Mouse (Mus musculus): Measurements from ENCODE around the gene Dync1i1. TPM values are rescaled to one million over a fixed set of nuclear protein-coding genes. Genes with fewer than 3 reads are reported as not detected.

Gene Dync1i1
- polyA plus RNA-seq, 1 experiment from 2014 or later, result 0.85 TPM

DNA sequence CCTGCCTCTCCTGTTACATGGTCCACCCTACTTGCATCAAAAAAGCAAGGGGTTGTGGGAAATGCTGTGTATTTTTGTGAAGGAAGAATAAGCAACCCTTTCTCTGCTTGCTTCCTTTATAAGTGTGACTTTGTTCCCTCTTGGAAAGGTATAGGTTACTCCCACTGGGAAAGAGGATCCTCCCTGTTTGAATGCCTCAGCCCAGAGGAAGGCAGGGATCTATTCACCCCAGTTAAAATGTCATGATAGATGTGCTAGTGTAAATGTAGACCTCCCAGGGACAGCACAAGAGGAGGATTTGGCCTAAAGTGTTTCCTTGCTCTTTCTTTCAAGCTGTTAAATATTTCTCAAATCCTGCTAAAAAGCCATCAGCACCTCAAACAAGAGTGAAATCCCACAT lies 9.0 kb downstream of the Dync1i1 start:
- no peak for ATAC-seq (ENCODE audit: low FRiP score, low TSS enrichment)

DNA sequence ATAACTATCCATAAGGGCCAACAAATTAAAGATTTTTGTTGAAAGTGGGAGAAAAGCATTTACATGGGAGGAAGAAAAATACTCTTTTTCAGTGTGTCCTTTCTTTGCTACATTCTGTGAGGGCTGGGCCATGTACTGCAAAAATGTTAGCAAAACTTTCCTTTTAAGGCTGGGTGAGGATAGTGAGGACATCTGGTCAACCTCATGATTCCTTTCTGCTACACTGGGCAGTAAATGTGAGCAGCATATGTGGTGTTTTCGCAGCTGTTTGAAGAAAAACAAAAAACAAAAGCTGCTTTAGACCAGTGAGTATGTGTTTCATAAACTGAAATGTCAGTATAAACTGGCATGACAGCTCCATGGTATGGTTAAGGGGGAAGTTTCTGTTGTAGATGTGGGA lies 9.4 kb downstream of the Dync1i1 start:
- H3K4me2 ChIP-seq (replicated peaks; ENCODE audit: low read depth), result no peak overlapping the region
- H3K27ac ChIP-seq (replicated peaks), result no peak overlapping the region
- no peak overlapping the region for H3K4me3 ChIP-seq (ENCODE audit: low read depth, low read length)
- DNase-seq (ENCODE audit: low spot score), result no peak
- no peaks in the 10 kb centered on the region for H3K9me3 ChIP-seq (ENCODE audit: control insufficient read depth, low read length)
- H3K36me3 ChIP-seq (ENCODE audit: control insufficient read depth, insufficient read depth, low read length), result no peaks in the 10 kb centered on the region
- TF ChIP-seq CTCF (IDR thresholded peaks at IDR 0.05; ENCODE audit: low read depth) (no peak), EP300 (optimal IDR thresholded peaks at IDR 0.05) (no peak)
- ATAC-seq (ENCODE audit: low FRiP score, low TSS enrichment), result no peak
- no peak overlapping the region for H3K9ac ChIP-seq (ENCODE audit: low read length)
- H3K4me1 ChIP-seq (replicated peaks; ENCODE audit: control insufficient read depth, insufficient read depth), result no peaks in the 10 kb centered on the region
- H3K27me3 ChIP-seq (ENCODE audit: control insufficient read depth, insufficient read depth, low read length), result no peaks in the 10 kb centered on the region
- WGBS, result 83% methylated on average over 1 of the region's 1 CpGs

More for the DNA sequence above, 9.0 kb downstream of the Dync1i1 start:
- Histone ChIP-seq H3K36me3 (ENCODE audit: control insufficient read depth, insufficient read depth, low read length) (no peaks in the 10 kb centered on the region), H3K9me3 (ENCODE audit: control insufficient read depth, low read length) (no peaks in the 10 kb centered on the region), H3K27me3 (ENCODE audit: control insufficient read depth, insufficient read depth, low read length) (no peaks in the 10 kb centered on the region), H3K9ac (ENCODE audit: low read length) (no peak overlapping the region), H3K4me2 (replicated peaks; ENCODE audit: low read depth) (no peak overlapping the region), H3K4me1 (replicated peaks; ENCODE audit: control insufficient read depth, insufficient read depth) (no peaks in the 10 kb centered on the region), H3K4me3 (ENCODE audit: low read depth, low read length) (no peak overlapping the region), H3K27ac (replicated peaks) (no peak overlapping the region)
- no peak for TF ChIP-seq EP300 (optimal IDR thresholded peaks at IDR 0.05)
- TF ChIP-seq CTCF (IDR thresholded peaks at IDR 0.05; ENCODE audit: low read depth), result no peak
- DNase-seq (ENCODE audit: low spot score), result no peak

DNA sequence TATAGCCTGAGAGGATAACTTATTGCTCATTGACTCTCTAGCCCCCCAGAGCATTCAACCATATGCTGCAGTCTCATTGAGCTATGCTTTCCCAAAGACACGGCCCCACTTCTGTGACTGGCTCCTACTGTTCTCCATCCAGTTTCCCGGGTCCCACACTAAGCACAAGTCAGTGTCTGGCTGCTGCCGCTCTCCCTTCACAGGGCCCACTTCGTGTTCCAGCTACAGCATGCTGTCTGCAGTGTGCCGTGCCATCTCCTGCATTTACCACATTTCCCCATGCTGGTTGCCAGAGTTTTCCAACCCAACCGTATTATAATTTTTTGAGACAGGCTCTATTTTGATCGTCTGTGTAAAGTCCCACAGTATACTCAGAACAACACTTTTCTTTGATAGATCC lies 14.3 kb downstream of the Dync1i1 start:
- Histone ChIP-seq H3K36me3 (ENCODE audit: control insufficient read depth, insufficient read depth, low read length) (no peaks in the 10 kb centered on the region), H3K9me3 (ENCODE audit: control insufficient read depth, low read length) (no peaks in the 10 kb centered on the region), H3K27me3 (ENCODE audit: control insufficient read depth, insufficient read depth, low read length) (no peaks in the 10 kb centered on the region), H3K9ac (ENCODE audit: low read length) (no peak overlapping the region), H3K27ac (replicated peaks) (no peak overlapping the region), H3K4me3 (ENCODE audit: low read depth, low read length) (no peak overlapping the region), H3K4me1 (replicated peaks; ENCODE audit: control insufficient read depth, insufficient read depth) (no peaks in the 10 kb centered on the region), H3K4me2 (replicated peaks; ENCODE audit: low read depth) (no peak overlapping the region)
- WGBS, result 73% methylated on average over 7 of the region's 7 CpGs
- ATAC-seq (ENCODE audit: low FRiP score, low TSS enrichment) (no peak), DNase-seq (ENCODE audit: low spot score) (no peak)
- TF ChIP-seq CTCF (IDR thresholded peaks at IDR 0.05; ENCODE audit: low read depth), result no peak

DNA sequence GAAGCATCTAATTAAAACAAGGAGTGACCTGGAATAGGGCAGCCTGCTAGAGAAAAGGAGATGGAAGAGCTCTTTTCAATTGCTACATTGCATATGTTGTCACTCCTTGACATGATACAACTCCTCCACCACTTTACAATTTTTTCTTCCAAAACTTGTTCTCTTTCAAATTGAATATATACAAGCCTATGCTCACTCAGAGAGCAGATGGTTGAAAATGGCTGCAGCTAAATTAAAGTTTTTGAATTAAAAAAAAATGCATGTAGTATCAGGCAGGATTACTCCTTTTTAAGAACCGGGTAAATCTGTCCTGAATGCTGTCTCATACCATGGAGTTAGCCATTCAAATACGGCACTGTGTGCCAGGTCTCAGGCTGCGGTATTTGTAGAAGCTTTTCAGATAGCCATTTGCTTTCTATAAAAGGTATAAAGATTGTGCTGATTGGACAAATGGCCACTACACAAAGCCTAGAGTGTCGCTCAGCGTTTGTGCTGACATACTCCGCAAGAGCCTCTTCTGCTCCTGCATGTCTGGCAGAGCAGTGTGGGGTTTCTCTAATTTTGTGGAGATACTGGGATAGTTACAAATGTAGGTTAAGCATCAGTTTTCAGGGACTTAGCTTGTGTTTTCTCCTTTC lies 16.1 kb downstream of the Dync1i1 start:
- H3K4me2 ChIP-seq (replicated peaks; ENCODE audit: low read depth), result no peak overlapping the region
- DNase-seq (ENCODE audit: low spot score) (no peak), ATAC-seq (ENCODE audit: low FRiP score, low TSS enrichment) (no peak)
- TF ChIP-seq EP300 (optimal IDR thresholded peaks at IDR 0.05), result no peak
- TF ChIP-seq CTCF (IDR thresholded peaks at IDR 0.05; ENCODE audit: low read depth), result no peak
- H3K4me3 ChIP-seq (ENCODE audit: low read depth, low read length), result no peak overlapping the region
- no peaks in the 10 kb centered on the region for H3K4me1 ChIP-seq (replicated peaks; ENCODE audit: control insufficient read depth, insufficient read depth)
- no peak overlapping the region for H3K27ac ChIP-seq (replicated peaks)
- 78% methylated on average over 6 of the region's 6 CpGs for WGBS
- no peaks in the 10 kb centered on the region for H3K27me3 ChIP-seq (ENCODE audit: control insufficient read depth, insufficient read depth, low read length)
- H3K36me3 ChIP-seq (ENCODE audit: control insufficient read depth, insufficient read depth, low read length), result no peaks in the 10 kb centered on the region
- no peak overlapping the region for H3K9ac ChIP-seq (ENCODE audit: low read length)
- H3K9me3 ChIP-seq (ENCODE audit: control insufficient read depth, low read length), result no peaks in the 10 kb centered on the region

GRCm38 (mm10) chr6:5750079-5750711 lies 24.8 kb downstream of the Dync1i1 start:
- Histone ChIP-seq H3K27me3 (ENCODE audit: control insufficient read depth, insufficient read depth, low read length) (no peaks in the 10 kb centered on the region), H3K27ac (replicated peaks) (no peak overlapping the region), H3K36me3 (ENCODE audit: control insufficient read depth, insufficient read depth, low read length) (no peaks in the 10 kb centered on the region), H3K4me1 (replicated peaks; ENCODE audit: control insufficient read depth, insufficient read depth) (no peaks in the 10 kb centered on the region), H3K4me3 (ENCODE audit: low read depth, low read length) (no peak overlapping the region), H3K9me3 (ENCODE audit: control insufficient read depth, low read length) (no peaks in the 10 kb centered on the region), H3K9ac (ENCODE audit: low read length) (no peak overlapping the region), H3K4me2 (replicated peaks; ENCODE audit: low read depth) (no peak overlapping the region)
- ATAC-seq (ENCODE audit: low FRiP score, low TSS enrichment) (no peak), DNase-seq (ENCODE audit: low spot score) (no peak)
- TF ChIP-seq EP300 (optimal IDR thresholded peaks at IDR 0.05), result no peak
- TF ChIP-seq CTCF (IDR thresholded peaks at IDR 0.05; ENCODE audit: low read depth), result no peak
- 52% methylated on average over 6 of the region's 6 CpGs for WGBS

- Histone ChIP-seq H3K9ac (ENCODE audit: low read length) (no peak overlapping the region), H3K4me1 (replicated peaks; ENCODE audit: control insufficient read depth, insufficient read depth) (no peaks in the 10 kb centered on the region), H3K27ac (replicated peaks) (no peak overlapping the region), H3K4me2 (replicated peaks; ENCODE audit: low read depth) (no peak overlapping the region), H3K9me3 (ENCODE audit: control insufficient read depth, low read length) (no peaks in the 10 kb centered on the region), H3K36me3 (ENCODE audit: control insufficient read depth, insufficient read depth, low read length) (no peaks in the 10 kb centered on the region), H3K4me3 (ENCODE audit: low read depth, low read length) (no peak overlapping the region), H3K27me3 (ENCODE audit: control insufficient read depth, insufficient read depth, low read length) (no peaks in the 10 kb centered on the region)
- DNase-seq (ENCODE audit: low spot score) (no peak), ATAC-seq (ENCODE audit: low FRiP score, low TSS enrichment) (no peak)
- 45% methylated on average over 16 of the region's 16 CpGs for WGBS
- TF ChIP-seq CTCF (IDR thresholded peaks at IDR 0.05; ENCODE audit: low read depth), result no peak
- TF ChIP-seq EP300 (optimal IDR thresholded peaks at IDR 0.05), result no peak
Observed at GRCm38 (mm10) chr6:5752128-5752527, 26.7 kb downstream of the Dync1i1 start.
